Mouse (Mus musculus) thymus, adult 2 months (tissue): Measurements from ENCODE around the gene C1qtnf1. TPM values are rescaled to one million over a fixed set of nuclear protein-coding genes. Genes with fewer than 3 reads are reported as not detected.

Experiments used
- DNase-seq: peaks from one replicate; pipeline ENCODE4 v3.0.0; 2021
- H3K27ac ChIP-seq: fragments of 200-500 bp; 2 replicates; pipeline ENCODE4 v1.5.1; 2012; ENCODE audit warnings: low read length, control low read depth; ENCODE audit not compliant: control insufficient read depth, insufficient read depth
- H3K27me3 ChIP-seq: fragments of 200-500 bp; 2 replicates; pipeline ENCODE4 v1.6.1; 2012; ENCODE audit warnings: mild to moderate bottlenecking, low read length, moderate library complexity, mixed read lengths; ENCODE audit not compliant: control insufficient read depth, insufficient read depth
- H3K36me3 ChIP-seq: fragments of 200-500 bp; 2 replicates; pipeline ENCODE4 v1.6.1; 2012; ENCODE audit warnings: mild to moderate bottlenecking, low read length, moderate library complexity; ENCODE audit not compliant: control insufficient read depth, insufficient read depth
- H3K4me1 ChIP-seq: fragments of 200-500 bp; replicated peaks from 2 replicates; pipeline ENCODE4 v1.6.1; 2012; ENCODE audit warnings: low read length; ENCODE audit not compliant: control insufficient read depth, insufficient read depth
- H3K4me3 ChIP-seq: fragments of 200-500 bp; 2 replicates; pipeline ENCODE4 v1.5.1; 2012; ENCODE audit warnings: mild to moderate bottlenecking, low read length, control low read depth, moderate library complexity; ENCODE audit not compliant: control insufficient read depth, insufficient read depth
- CTCF ChIP-seq: fragments of 200-500 bp; IDR thresholded peaks from 2 replicates; pipeline ENCODE4 v1.5.1; 2012; ENCODE audit warnings: mild to moderate bottlenecking, control low read depth, low read length, moderate library complexity, borderline replicate concordance; ENCODE audit not compliant: control insufficient read depth, poor library complexity, insufficient read depth; ENCODE audit errors: extremely low read depth
- POLR2A ChIP-seq: fragments of 200-500 bp; IDR thresholded peaks from 2 replicates; pipeline ENCODE4 v1.6.1; 2012; ENCODE audit warnings: mild to moderate bottlenecking, low read length, control low read depth, moderate library complexity; ENCODE audit not compliant: control insufficient read depth, poor library complexity, insufficient read depth; ENCODE audit errors: extremely low read depth
- WGBS: fragments of 180-500 bp; shearing (Covaris S2); methylation state at CpG from one replicate; pipeline ENCODE4 v1.1.7; 2018; 5-methylcytosine and 5-hydroxymethylcytosine counted together
- polyA plus RNA-seq: library from polyadenylated mRNA; depleted of rRNA; stranded (reverse); fragments of >200 nt; gene quantifications from 2 replicates; pipeline ENCODE4 v1.2.3, GENCODE M21; 2012

C1qtnf1 gene
- polyA plus RNA-seq, 1 experiment: 10.6 TPM

DNA sequence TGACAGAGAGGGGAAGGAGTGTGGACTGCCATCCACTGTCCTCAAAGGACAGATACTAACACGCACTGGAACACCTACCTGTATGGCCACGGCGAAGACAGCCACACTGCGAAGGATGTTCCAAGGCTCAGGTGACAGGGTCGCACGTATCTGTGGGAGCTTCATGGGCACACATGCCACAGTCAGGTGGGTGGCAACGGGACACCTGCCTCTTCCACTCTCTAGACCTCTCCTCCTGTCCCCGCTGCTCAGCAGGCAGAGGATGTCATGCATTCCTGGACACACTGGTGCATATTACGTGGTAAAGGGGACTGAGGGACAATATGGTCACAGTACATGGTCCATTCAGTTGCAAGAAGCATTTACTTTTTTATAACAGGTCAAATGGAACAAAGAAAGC is 10.5 kb upstream of the C1qtnf1 start:
- Histone ChIP-seq H3K27ac (no peak overlapping the region), H3K4me3 (no peak overlapping the region), H3K4me1 (peaks cover 16% of the 10 kb centered on the region), H3K27me3 (no peaks in the 10 kb centered on the region), H3K36me3 (peaks cover 3% of the 10 kb centered on the region; the same call in 1 of the 2 replicates)
- WGBS: 95% methylated on average over 9 of the region's 9 CpGs
- DNase-seq: no peak
- TF ChIP-seq CTCF: no peak

DNA sequence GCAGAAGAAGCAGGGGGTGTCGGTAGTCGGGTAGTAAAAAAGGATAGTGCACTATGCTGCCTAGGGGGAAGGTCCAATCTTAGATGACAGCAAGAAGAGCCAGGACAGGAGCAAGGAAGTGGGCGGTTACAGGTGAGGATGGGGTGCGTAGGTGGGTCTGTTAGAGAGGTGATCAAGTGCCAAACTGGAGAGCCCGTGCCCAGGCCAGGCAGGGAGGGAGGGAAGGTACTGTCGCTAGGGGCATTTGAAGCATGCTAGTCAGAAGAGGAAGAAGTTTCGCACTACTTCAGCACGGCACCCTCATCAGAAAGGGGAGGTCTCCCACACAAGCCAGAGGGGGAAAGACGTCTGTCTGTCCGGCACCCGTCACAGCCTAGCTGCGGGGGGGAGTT is 9.6 kb upstream of the C1qtnf1 start:
- 2% methylated on average over 12 of the region's 12 CpGs for WGBS
- TF ChIP-seq POLR2A (no peak), CTCF (no peak)
- Histone ChIP-seq H3K27ac (peak overlapping the region; percentile 1; the same call in 1 of the 2 replicates), H3K4me1 (peaks cover 19% of the 10 kb centered on the region), H3K4me3 (peak overlapping the region; percentile 72), H3K36me3 (no peaks in the 10 kb centered on the region; the same call in 1 of the 2 replicates), H3K27me3 (no peaks in the 10 kb centered on the region)
- DNase-seq: no peak

DNA sequence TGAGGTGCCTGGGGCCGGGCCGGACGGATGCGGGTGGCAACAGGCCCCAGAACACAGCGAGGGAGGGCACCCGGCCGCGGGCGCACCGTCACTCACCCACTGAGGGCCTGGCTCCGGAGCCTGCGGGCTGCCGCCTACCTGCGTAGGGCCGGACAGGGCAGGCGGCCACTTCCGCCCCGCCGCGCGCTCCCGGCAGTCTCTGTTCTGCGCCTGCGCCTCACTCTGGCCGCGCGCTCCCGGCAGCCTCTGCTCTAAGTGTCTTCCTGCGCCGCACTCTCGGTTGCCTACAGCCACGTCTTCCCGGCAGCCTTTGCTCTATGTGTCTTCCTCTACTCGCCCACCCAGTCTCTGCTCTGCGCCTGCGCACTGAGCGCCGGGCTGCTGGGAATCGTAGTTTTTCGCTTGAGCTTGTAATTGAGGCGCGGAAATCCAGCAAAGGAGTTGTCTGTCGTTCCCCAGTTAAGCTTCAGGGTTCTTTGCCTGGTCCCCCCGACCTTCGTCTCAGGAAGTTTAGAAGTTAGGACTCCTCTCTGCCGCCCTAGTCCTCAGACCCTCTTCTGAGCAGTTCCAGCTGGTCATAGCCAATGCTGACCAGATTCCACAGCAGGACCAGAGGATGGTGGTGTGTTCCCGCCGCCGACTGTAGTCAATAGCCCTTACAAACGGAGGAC is 9.0 kb upstream of the C1qtnf1 start, which contains the start of gene Cant1:
Gene Cant1 (minus strand): TSS at position 253 of the 671 bp plus-strand sequence.
- Histone ChIP-seq H3K4me1 (peaks cover 22% of the 10 kb centered on the region), H3K36me3 (no peaks in the 10 kb centered on the region; the same call in 1 of the 2 replicates), H3K27ac (peak within 1 kb of the TSS; percentile 43; the same call in 1 of the 2 replicates), H3K27me3 (no peaks in the 10 kb centered on the region), H3K4me3 (peak within 1 kb of the TSS; percentile 72)
- under 1% methylated on average over 50 of the region's 50 CpGs for WGBS
- 0 out of 2 replicates have a peak, but pooled peaks have one; percentile 30 for TF ChIP-seq CTCF
- TF ChIP-seq POLR2A: peak; percentile 78
- DNase-seq: peak; percentile 97

DNA sequence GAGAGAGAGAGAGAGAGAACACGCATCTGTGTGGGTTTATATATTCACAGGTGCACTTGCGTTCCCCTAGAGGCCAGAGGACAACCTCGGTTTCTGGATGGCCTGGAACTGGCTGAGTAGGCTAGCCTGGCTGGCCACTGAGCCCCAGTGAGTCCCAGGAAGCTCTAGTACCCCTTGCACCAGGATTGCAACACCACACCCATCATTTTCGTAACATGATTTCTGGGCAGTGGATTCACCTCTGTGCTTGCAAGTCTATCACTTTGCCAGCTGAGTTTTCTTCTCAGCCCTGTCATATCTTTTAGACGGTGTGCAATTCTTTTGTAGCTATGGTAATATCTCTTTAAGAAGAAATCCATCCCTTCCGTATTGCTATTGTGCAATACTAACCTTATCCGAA is 7.7 kb upstream of the C1qtnf1 start:
- H3K4me3 ChIP-seq: no peak overlapping the region
- H3K36me3 ChIP-seq: no peaks in the 10 kb centered on the region
- H3K4me1 ChIP-seq: peaks cover 22% of the 10 kb centered on the region
- TF ChIP-seq POLR2A: no peak
- no peak for TF ChIP-seq CTCF
- no peak for DNase-seq
- H3K27ac ChIP-seq: no peak overlapping the region
- no peaks in the 10 kb centered on the region for H3K27me3 ChIP-seq
- 81% methylated on average over 7 of the region's 7 CpGs for WGBS

DNA sequence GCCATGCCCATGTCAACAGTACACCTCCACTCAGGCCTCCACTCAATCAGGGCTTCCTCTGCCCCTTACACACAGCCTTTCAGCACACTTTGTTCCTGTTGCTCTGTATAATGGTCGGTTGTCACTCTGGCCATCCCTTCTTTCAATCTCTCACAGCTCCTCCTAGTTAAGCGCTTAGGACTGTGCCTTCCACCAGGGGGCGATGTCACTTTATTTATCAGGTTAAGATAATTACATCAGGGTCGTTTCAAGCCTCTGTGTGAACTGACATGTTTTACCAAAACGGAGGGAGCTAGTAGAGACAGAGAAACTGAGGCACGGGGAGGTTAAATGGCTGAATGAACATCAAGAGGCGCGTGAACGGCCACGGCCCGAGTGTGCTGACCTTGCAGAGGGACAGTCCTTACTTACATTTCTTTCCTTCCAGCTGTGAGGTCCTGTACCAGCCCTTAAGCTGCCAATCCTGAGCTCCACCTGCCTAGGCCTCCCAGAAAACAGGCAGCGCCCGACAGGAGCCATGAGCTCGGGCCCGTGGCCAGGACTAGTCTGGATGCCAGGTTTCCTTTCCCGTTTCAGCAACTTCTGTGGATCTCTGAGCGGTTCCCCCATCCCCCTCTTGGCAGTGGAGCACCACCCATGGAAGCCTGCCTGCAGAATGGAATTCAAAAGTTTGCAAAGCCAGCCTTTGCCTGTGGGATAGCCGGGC is 4.6 kb upstream of the C1qtnf1 start:
- Histone ChIP-seq H3K27me3 (no peaks in the 10 kb centered on the region), H3K36me3 (no peaks in the 10 kb centered on the region), H3K4me1 (peaks cover 22% of the 10 kb centered on the region), H3K4me3 (no peak overlapping the region), H3K27ac (no peak overlapping the region)
- DNase-seq: peak; percentile 77
- TF ChIP-seq POLR2A (no peak), CTCF (no peak)
- whole genome bisulfite sequencing: 16% methylated on average over 18 of the region's 18 CpGs

DNA sequence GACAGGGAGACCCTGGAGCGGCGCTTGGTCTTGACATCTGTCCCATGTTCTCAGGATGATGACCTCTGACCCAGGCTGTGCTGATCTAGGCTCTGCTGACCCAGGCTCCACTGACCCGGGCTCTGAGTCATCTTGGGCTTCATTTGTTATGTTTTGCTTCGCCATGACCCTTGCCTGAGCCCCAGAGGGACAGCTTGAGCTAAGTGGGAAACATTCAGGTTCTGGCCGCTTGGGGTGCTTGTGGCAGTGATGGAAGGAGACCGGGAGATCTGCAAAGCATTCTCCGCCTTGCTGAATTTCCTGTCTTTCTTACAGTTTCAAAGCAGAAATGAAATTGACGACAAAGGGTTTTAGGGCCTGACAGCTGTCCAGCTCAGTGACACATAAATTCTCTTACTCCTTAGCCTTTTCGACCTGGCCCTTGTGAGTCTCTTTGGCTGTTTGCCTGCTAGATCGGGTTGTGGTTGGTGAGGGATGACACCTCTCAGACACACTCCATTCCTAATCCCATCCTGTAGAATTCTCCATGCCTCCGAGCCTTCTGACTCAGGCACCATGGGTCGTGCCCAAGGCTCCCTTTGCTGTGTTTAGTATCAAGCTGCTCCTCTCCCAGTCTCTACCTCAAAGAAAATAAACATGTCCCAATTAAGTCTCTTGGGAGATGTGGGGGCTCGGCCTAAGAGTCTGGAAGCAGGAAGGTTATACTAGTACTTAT is 3.2 kb upstream of the C1qtnf1 start:
- DNase-seq: no peak
- H3K27ac ChIP-seq: no peak overlapping the region
- no peaks in the 10 kb centered on the region for H3K27me3 ChIP-seq
- H3K4me3 ChIP-seq: no peak overlapping the region
- H3K4me1 ChIP-seq: peaks cover 29% of the 10 kb centered on the region
- 74% methylated on average over 13 of the region's 13 CpGs for WGBS
- peak; percentile 15; the same call in 1 of the 2 replicates for TF ChIP-seq CTCF
- TF ChIP-seq POLR2A: no peak
- no peaks in the 10 kb centered on the region for H3K36me3 ChIP-seq
